In genomic region chr2:166450964-166451363, GRCm38 (mm10) we compare ENCODE assay signal across 17 mouse cellular contexts.
"Had no signal": no experiment of that assay in that cellular context is flagged by ENCODE, and none has a peak within 500 bp of the region (broad histone marks: within the 10 kb centered on the region; RNA-seq: fewer than 3 reads in every experiment).

No protein-coding gene starts in this region.

- H3K4me3 ChIP-seq: liver, embryonic 13.5 days; midbrain, embryonic 12.5 days; neural tube, embryonic 12.5 days; neural tube, embryonic 15.5 days had no signal

- H3K9ac ChIP-seq: liver, embryonic 13.5 days; midbrain, embryonic 12.5 days; neural tube, embryonic 12.5 days; neural tube, embryonic 15.5 days had no signal

- H3K9me3 ChIP-seq: liver, embryonic 13.5 days; midbrain, embryonic 12.5 days; neural tube, embryonic 12.5 days; neural tube, embryonic 15.5 days had no signal

- DNase-seq: kidney, adult 9 months; kidney, postnatal 14 days; kidney, postnatal 4 days; liver, embryonic 13.5 days; lung, adult 2 months; lung, postnatal 14 days; lung, postnatal 4 days; right cerebral cortex, adult 18-20 months; right cerebral cortex, postnatal 14 days; right cerebral cortex, postnatal 4 days; thymus, adult 2 months; thymus, postnatal 14 days; thymus, postnatal 4 days had no signal

- H3K27ac ChIP-seq: liver, embryonic 13.5 days; midbrain, embryonic 12.5 days; neural tube, embryonic 12.5 days; neural tube, embryonic 15.5 days; stomach, postnatal 0 days had no signal

- H3K4me2 ChIP-seq: liver, embryonic 13.5 days; midbrain, embryonic 12.5 days; neural tube, embryonic 12.5 days; neural tube, embryonic 15.5 days had no signal

- H3K27me3 ChIP-seq: liver, embryonic 13.5 days; neural tube, embryonic 12.5 days; neural tube, embryonic 15.5 days had no signal

- H3K36me3 ChIP-seq: liver, embryonic 13.5 days; midbrain, embryonic 12.5 days; neural tube, embryonic 12.5 days; neural tube, embryonic 15.5 days had no signal
